Mouse (Mus musculus) intestine, embryonic 14.5 days (tissue): Measurements from ENCODE around the gene Zc2hc1c. TPM values are rescaled to one million over a fixed set of nuclear protein-coding genes. Genes with fewer than 3 reads are reported as not detected.

Source experiments
- ATAC-seq: fragments of 200-750 bp; cut with Nextera tagmentation; replicated peaks from 2 replicates; pipeline ENCODE4 v1.8.0; 2017; ENCODE audit warnings: low read depth, moderate number of reproducible peaks, moderate TSS enrichment, moderate library complexity; ENCODE audit not compliant: low FRiP score, low TSS enrichment
- DNase-seq: peaks from one replicate; pipeline ENCODE4 v3.0.0-alpha.2; 2018; ENCODE audit warnings: low spot score
- H3K27ac ChIP-seq: fragments of 300-500 bp; sonication (generic); 2 replicates; pipeline ENCODE4 v1.5.1; 2014; ENCODE audit warnings: low read depth, mild to moderate bottlenecking, control low read depth
- H3K27me3 ChIP-seq: fragments of 300-500 bp; sonication (generic); replicated peaks from 2 replicates; pipeline ENCODE4 v1.6.1; 2014; ENCODE audit warnings: low read length, control low read depth; ENCODE audit not compliant: control insufficient read depth, insufficient read depth
- H3K36me3 ChIP-seq: fragments of 300-500 bp; sonication (generic); 2 replicates; pipeline ENCODE4 v1.6.1; 2014; ENCODE audit warnings: low read length, control low read depth; ENCODE audit not compliant: control insufficient read depth, insufficient read depth
- H3K4me1 ChIP-seq: fragments of 300-500 bp; sonication (generic); replicated peaks from 2 replicates; pipeline ENCODE4 v1.6.1; 2014; ENCODE audit warnings: low read length, control low read depth, mixed read lengths; ENCODE audit not compliant: control insufficient read depth, insufficient read depth
- H3K4me2 ChIP-seq: fragments of 300-500 bp; sonication (generic); 2 replicates; pipeline ENCODE4 v1.6.1; 2014; ENCODE audit warnings: low read length
- H3K4me3 ChIP-seq: fragments of 300-500 bp; sonication (generic); 2 replicates; pipeline ENCODE4 v1.5.1; 2014; ENCODE audit warnings: low read depth, low read length, control low read depth, mixed read lengths
- H3K9ac ChIP-seq: fragments of 300-500 bp; sonication (generic); 2 replicates; pipeline ENCODE4 v1.6.1; 2014; ENCODE audit warnings: mild to moderate bottlenecking, low read length
- H3K9me3 ChIP-seq: fragments of 300-500 bp; sonication (generic); 2 replicates; pipeline ENCODE4 v1.6.1; 2016; ENCODE audit warnings: low read length, control low read depth; ENCODE audit not compliant: control insufficient read depth
- WGBS: fragments of 180-500 bp; shearing (Covaris S2); extraction: QIAGEN DNeasy Blood & Tissue Kit; methylation state at CpG from one replicate; pipeline ENCODE4 v1.1.7; 2014; 5-methylcytosine and 5-hydroxymethylcytosine counted together
- polyA plus RNA-seq: library from polyadenylated mRNA; unstranded; fragments of >200 nt; fragmentation: Nextera tagmentation; extraction: Ambion mirVana; gene quantifications from 2 replicates; pipeline ENCODE4 v1.2.1, GENCODE M21; 2014

Gene Zc2hc1c
- polyA plus RNA-seq, 1 experiment from 2014 or later, result 2.5 TPM

DNA sequence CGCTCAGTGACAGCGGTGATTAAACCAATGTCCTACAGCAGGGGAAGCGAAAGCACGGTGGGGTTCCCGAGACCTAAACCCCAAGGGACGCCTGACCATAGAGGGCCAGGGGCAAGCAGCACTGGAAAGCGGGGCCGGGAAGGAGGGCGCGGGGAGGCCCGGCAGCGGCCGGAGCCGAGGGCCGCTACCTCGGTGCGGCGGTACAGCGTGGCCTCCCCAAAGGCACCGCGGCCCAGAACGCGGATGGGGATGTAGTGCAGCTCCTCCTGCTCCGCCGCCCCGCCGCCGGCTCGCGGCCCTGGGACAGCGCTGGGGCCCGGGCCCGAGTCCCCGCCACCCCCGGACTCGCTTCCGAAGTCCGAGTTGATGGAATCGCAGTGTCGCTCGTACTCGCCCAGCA lies 50.4 kb downstream of the Zc2hc1c start:
- peaks cover 11% of the 10 kb centered on the region; the same call in 1 of the 2 replicates for H3K4me1 ChIP-seq

GRCm38 (mm10) chr12:85339243-85339729 lies 50.9 kb downstream of the Zc2hc1c start, which contains the start of gene Nek9:
Gene Nek9 (minus strand): TSS chr12:85339362.
- ATAC-seq (peak; percentile 84), DNase-seq (peak; percentile 99)
- Histone ChIP-seq H3K4me3 (peak within 1 kb of the TSS; percentile 83), H3K4me1 (peaks cover 11% of the 10 kb centered on the region; the same call in 1 of the 2 replicates), H3K27ac (peak within 1 kb of the TSS; percentile 81), H3K36me3 (peaks cover 40% of the 10 kb centered on the region), H3K4me2 (peak within 1 kb of the TSS; percentile 59), H3K9ac (peak within 1 kb of the TSS; percentile 96), H3K9me3 (no peaks in the 10 kb centered on the region), H3K27me3 (no peaks in the 10 kb centered on the region)
- under 1% methylated on average over 36 of the region's 36 CpGs for WGBS

More for the DNA sequence above, 50.4 kb downstream of the Zc2hc1c start:
- peak overlapping the region; percentile 59 for H3K4me2 ChIP-seq
- no peaks in the 10 kb centered on the region for H3K9me3 ChIP-seq
- WGBS, result under 1% methylated on average over 33 of the region's 42 CpGs
- H3K36me3 ChIP-seq, result peaks cover 40% of the 10 kb centered on the region
- no peaks in the 10 kb centered on the region for H3K27me3 ChIP-seq
- DNase-seq, result no peak
- H3K4me3 ChIP-seq, result peak overlapping the region; percentile 83
- peak overlapping the region; percentile 96 for H3K9ac ChIP-seq
- ATAC-seq, result peak; percentile 79
- peak overlapping the region; percentile 81 for H3K27ac ChIP-seq

DNA sequence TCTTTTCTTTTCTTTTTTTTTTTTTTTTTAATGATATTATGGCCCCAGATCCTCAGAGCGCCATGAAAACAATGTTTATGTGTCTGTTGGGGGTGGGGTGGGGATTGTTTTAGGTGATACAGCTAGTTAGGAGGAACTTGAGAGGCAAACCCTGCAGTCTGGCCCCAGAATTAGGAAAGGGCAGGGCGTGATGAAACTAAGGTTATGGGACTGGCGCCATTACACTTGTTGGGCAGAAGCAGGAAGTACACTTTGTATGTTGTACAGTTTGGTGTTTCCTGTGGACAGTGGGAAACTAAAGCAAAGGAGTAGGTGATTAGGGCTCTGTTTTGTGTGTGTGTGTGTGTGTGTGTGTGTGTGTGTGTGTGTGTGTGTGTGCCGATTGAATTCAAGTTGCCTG lies 51.6 kb downstream of the Zc2hc1c start:
- H3K27ac ChIP-seq, result no peak overlapping the region
- H3K9ac ChIP-seq, result no peak overlapping the region
- peak overlapping the region; percentile 83; the same call in 1 of the 2 replicates for H3K4me3 ChIP-seq
- H3K9me3 ChIP-seq, result no peaks in the 10 kb centered on the region
- DNase-seq, result peak; percentile 58
- peaks cover 39% of the 10 kb centered on the region for H3K36me3 ChIP-seq
- peak overlapping the region; percentile 59 for H3K4me2 ChIP-seq
- ATAC-seq, result no peak
- WGBS, result 43% methylated on average over 4 of the region's 4 CpGs
- H3K27me3 ChIP-seq, result no peaks in the 10 kb centered on the region
- peaks cover 11% of the 10 kb centered on the region; the same call in 1 of the 2 replicates for H3K4me1 ChIP-seq

- DNase-seq (no peak), ATAC-seq (no peak)
- WGBS, result 45% methylated on average over 1 of the region's 1 CpGs
- Histone ChIP-seq H3K27me3 (no peaks in the 10 kb centered on the region), H3K9me3 (no peaks in the 10 kb centered on the region), H3K4me2 (no peak overlapping the region), H3K9ac (no peak overlapping the region), H3K36me3 (peaks cover 30% of the 10 kb centered on the region), H3K4me1 (peaks cover 11% of the 10 kb centered on the region; the same call in 1 of the 2 replicates), H3K4me3 (no peak overlapping the region), H3K27ac (no peak overlapping the region)
These were observed 52.7 kb downstream of the Zc2hc1c start for GRCm38 (mm10) chr12:85341131-85341530.

GRCm38 (mm10) chr12:85342310-85342709 lies 53.9 kb downstream of the Zc2hc1c start:
- no peak overlapping the region for H3K27ac ChIP-seq
- ATAC-seq, result no peak
- no peak overlapping the region for H3K9ac ChIP-seq
- H3K4me3 ChIP-seq, result no peak overlapping the region
- peaks cover 27% of the 10 kb centered on the region for H3K36me3 ChIP-seq
- H3K27me3 ChIP-seq, result no peaks in the 10 kb centered on the region
- WGBS, result 77% methylated on average over 4 of the region's 4 CpGs
- no peak overlapping the region for H3K4me2 ChIP-seq
- H3K4me1 ChIP-seq, result peaks cover 11% of the 10 kb centered on the region; the same call in 1 of the 2 replicates
- no peaks in the 10 kb centered on the region for H3K9me3 ChIP-seq
- DNase-seq, result no peak

DNA sequence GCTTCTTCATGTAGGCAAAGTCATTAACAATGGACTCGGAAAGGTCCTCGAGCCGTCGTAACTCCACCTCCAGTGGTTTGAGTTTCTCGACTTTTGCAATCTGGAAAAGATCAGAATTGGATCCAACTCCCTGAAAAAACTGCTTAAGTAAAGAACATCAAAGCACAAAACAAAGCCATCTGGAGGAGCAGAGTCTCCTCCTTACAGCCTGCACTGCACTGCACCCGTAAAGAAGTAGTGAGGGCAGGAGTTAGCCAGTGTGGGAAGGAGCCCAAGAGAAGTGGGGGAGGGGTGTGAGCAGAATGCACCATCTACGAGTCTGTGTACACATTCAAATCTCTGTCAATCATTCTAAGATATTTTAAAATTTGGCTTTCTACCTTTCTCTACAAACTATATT lies 55.9 kb downstream of the Zc2hc1c start:
- Histone ChIP-seq H3K4me2 (no peak overlapping the region), H3K27ac (no peak overlapping the region), H3K36me3 (peaks cover 40% of the 10 kb centered on the region), H3K4me1 (0 out of 2 replicates have a peak, but pooled peaks cover 5% of the 10 kb centered on the region), H3K9me3 (no peaks in the 10 kb centered on the region), H3K4me3 (no peak overlapping the region), H3K27me3 (no peaks in the 10 kb centered on the region), H3K9ac (no peak overlapping the region)
- WGBS, result 64% methylated on average over 7 of the region's 7 CpGs
- DNase-seq (no peak), ATAC-seq (no peak)

GRCm38 (mm10) chr12:85345559-85345958 lies 57.2 kb downstream of the Zc2hc1c start:
- WGBS, result 90% methylated on average over 6 of the region's 6 CpGs

GRCm38 (mm10) chr12:85346374-85346773 lies 58.0 kb downstream of the Zc2hc1c start:
- Histone ChIP-seq H3K9ac (no peak overlapping the region), H3K9me3 (no peaks in the 10 kb centered on the region), H3K4me1 (no peaks in the 10 kb centered on the region), H3K36me3 (peaks cover 54% of the 10 kb centered on the region), H3K27me3 (no peaks in the 10 kb centered on the region), H3K4me3 (no peak overlapping the region), H3K4me2 (no peak overlapping the region), H3K27ac (no peak overlapping the region)
- ATAC-seq (no peak; the same call in 1 of the 2 replicates), DNase-seq (no peak)
- 53% methylated on average over 3 of the region's 3 CpGs for WGBS

More at GRCm38 (mm10) chr12:85345559-85345958, 57.2 kb downstream of the Zc2hc1c start:
- ATAC-seq, result no peak
- no peaks in the 10 kb centered on the region for H3K27me3 ChIP-seq
- H3K36me3 ChIP-seq, result peaks cover 52% of the 10 kb centered on the region
- DNase-seq, result no peak
- no peaks in the 10 kb centered on the region for H3K4me1 ChIP-seq
- no peak overlapping the region for H3K27ac ChIP-seq
- H3K4me3 ChIP-seq, result no peak overlapping the region
- H3K9ac ChIP-seq, result no peak overlapping the region
- no peaks in the 10 kb centered on the region for H3K9me3 ChIP-seq
- no peak overlapping the region for H3K4me2 ChIP-seq

- Histone ChIP-seq H3K4me1 (no peaks in the 10 kb centered on the region), H3K36me3 (peaks cover 52% of the 10 kb centered on the region), H3K4me3 (no peak overlapping the region), H3K27me3 (no peaks in the 10 kb centered on the region), H3K4me2 (no peak overlapping the region), H3K27ac (no peak overlapping the region), H3K9ac (no peak overlapping the region), H3K9me3 (no peaks in the 10 kb centered on the region)
- 85% methylated on average over 3 of the region's 3 CpGs for whole genome bisulfite sequencing
- ATAC-seq, result no peak
- no peak for DNase-seq
These were observed 58.8 kb downstream of the Zc2hc1c start for GRCm38 (mm10) chr12:85347196-85347595.
